Mouse (Mus musculus): ENCODE results near the gene Ranbp17.

DNA sequence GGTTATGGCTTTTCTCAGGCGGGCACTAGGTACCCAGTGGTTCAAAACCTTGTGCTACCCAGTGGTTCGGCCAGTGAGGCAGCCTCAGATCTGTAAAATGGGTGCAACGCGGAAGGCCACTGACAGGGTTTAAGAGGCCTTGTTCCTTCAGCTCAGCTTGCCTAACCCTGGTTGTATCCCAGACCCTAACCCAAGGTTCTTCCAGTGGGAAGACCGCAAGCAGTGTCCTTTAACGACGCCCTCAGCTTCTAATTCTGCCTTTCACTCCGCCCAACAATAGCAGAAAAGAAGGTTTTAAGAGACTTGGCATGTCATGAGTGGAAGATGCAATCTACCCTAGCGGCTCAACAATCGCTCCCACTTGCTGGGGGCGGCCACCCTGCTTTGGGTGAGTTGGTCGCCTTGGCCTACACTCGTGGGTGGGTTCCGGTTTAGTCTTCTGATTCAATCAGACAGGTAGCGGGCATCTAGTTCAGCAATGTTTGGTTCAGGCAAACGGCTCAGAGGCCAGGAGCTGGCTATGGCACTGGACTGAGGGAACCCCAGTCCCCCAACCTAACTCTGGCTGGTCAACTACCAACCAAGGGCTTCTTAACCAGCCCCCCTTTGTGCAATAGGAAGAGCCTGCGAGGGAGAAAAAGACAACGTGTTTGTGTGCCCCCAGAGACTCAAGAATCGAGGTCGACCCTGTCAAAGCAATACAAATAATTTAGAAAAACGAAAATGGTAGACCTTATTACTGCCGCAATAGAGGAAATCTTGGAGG lies 315.0 kb downstream of the Ranbp17 start:
- TF ChIP-seq EP300 (IDR thresholded peaks at IDR 0.05; ENCODE audit: low read depth) (no peak), CTCF (IDR thresholded peaks at IDR 0.05; ENCODE audit: low read depth) (no peak)
